Mouse (Mus musculus): ENCODE measurements at regions not wholly inside any gene's neighbourhood (a gene's known extent, or its start where the extent isn't known, plus 50 kb on each side); places are given as distances from the start of the nearest gene placed in this dataset.

DNA sequence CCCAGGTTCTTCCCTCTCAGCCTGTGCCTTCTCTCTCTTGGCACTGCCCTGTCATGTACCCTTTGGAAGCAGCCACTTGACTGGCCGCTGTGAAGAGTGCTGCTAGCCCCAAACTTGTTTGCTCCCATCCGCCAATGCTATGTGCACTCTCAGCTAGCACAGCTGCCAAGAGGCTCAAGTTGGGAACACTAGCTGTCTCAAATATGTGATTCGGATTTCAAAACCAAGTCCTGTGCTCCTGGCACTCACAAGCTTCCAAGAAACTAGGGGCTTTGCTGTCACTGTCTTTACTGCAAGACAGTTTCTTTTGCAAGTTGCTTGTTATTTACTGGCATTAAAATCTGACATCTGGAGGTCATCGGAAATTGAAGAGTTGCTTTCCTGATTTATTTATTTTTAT lies 138.6 kb upstream of the Sgk1 start:
- ATAC-seq (ENCODE audit: low read depth), result no peak
- no peak overlapping the region for H3K9ac ChIP-seq (replicated peaks; ENCODE audit: low read depth, low read length)
- H3K36me3 ChIP-seq (ENCODE audit: control insufficient read depth, insufficient read depth, low read length), result no peaks in the 10 kb centered on the region
- no peaks in the 10 kb centered on the region for H3K27me3 ChIP-seq (ENCODE audit: control insufficient read depth, insufficient read depth, low read length)
- H3K4me1 ChIP-seq (ENCODE audit: control insufficient read depth, insufficient read depth, low read length), result no peaks in the 10 kb centered on the region
- H3K4me2 ChIP-seq (ENCODE audit: low read depth, low read length), result no peak overlapping the region
- WGBS, result 92% methylated on average over 4 of the region's 4 CpGs
- H3K9me3 ChIP-seq (ENCODE audit: control insufficient read depth, low read length), result no peaks in the 10 kb centered on the region
- H3K4me3 ChIP-seq (ENCODE audit: low read depth, low read length), result no peak overlapping the region
- no peak overlapping the region for H3K27ac ChIP-seq (ENCODE audit: low read depth, low read length)

DNA sequence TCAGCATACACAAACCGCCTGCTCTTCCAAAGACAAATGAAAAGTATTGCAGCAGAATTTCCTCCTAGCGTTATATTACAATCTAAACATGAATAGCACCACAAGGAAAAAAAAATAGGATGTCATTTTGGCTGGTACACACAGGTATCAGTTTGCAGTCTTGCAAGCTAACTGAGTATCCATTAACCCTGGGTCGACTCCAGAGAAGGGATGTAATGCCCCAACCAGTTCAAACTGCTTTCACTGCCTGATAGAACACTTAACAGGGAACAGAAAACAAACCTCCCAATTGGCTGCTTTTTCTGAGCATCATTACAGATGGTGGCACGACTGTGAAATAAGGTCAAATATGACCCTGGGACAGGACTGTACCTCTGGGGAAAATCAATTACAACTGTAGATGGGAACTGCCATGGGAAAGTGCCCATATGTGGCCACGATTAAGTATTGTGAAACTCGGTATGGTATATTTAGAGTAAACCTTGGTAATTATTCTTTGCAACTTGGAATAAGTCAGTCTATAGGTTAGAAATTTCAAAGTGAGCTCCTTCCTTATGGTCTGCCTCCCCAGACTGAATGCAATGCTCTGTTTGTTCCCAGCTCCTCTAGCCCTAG lies 137.5 kb upstream of the Sgk1 start:
- Histone ChIP-seq H3K9ac (replicated peaks; ENCODE audit: low read depth, low read length) (no peak overlapping the region), H3K27me3 (ENCODE audit: control insufficient read depth, insufficient read depth, low read length) (no peaks in the 10 kb centered on the region), H3K4me2 (ENCODE audit: low read depth, low read length) (no peak overlapping the region), H3K36me3 (ENCODE audit: control insufficient read depth, insufficient read depth, low read length) (no peaks in the 10 kb centered on the region), H3K4me3 (ENCODE audit: low read depth, low read length) (no peak overlapping the region), H3K4me1 (ENCODE audit: control insufficient read depth, insufficient read depth, low read length) (no peaks in the 10 kb centered on the region), H3K9me3 (ENCODE audit: control insufficient read depth, low read length) (no peaks in the 10 kb centered on the region), H3K27ac (ENCODE audit: low read depth, low read length) (no peak overlapping the region)
- no peak for ATAC-seq (ENCODE audit: low read depth)
- 72% methylated on average over 6 of the region's 6 CpGs for WGBS

DNA sequence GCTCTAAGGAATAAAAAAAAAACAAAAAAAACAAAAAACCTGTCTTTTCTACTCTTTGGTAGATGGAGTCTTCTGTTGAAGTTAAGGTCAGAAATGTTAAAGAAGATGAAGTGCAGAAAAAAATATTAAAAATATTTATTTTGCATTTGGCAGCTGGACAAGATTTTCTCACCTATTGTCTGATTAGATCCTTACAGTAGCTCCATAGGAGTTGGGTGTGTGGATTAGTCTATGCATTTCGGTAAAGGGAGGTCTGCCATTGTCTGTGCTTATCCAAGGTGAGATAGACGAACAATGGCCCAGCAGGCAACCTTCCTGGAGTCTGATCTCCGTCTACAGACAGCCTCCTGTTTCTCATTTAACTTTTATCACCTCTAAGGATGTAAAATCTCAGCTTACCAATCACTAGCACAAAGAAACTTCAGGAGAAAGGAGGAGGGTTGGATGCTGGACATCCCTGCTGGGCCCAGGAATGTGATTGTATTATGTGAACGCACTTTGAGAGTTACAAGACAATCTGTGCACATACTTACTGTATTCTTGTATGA lies 136.0 kb upstream of the Sgk1 start:
- WGBS, result 17% methylated on average over 4 of the region's 4 CpGs

DNA sequence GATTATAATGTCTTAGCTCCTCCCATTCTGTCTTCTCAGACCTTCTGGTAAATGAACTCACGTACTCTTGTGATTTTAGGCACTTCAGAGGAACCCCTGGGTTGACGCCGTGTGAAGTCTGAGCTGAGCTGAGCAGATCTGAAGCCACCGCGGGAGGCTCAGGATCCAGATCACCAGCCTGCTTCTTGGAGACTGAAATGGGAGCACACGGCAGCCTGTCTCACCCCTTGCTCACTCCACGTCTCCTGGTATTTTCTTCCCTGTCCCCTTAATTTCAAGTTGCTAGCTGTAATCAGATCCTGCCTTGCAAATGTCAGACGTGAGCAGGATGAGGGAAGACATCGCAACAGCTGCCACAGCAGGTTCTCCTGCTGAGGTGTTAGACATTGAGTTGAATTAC lies 135.3 kb upstream of the Sgk1 start:
- Histone ChIP-seq H3K4me2 (ENCODE audit: low read depth, low read length) (no peak overlapping the region), H3K27me3 (ENCODE audit: control insufficient read depth, insufficient read depth, low read length) (no peaks in the 10 kb centered on the region), H3K36me3 (ENCODE audit: control insufficient read depth, insufficient read depth, low read length) (no peaks in the 10 kb centered on the region), H3K9me3 (ENCODE audit: control insufficient read depth, low read length) (no peaks in the 10 kb centered on the region), H3K4me1 (ENCODE audit: control insufficient read depth, insufficient read depth, low read length) (no peaks in the 10 kb centered on the region), H3K4me3 (ENCODE audit: low read depth, low read length) (no peak overlapping the region), H3K27ac (ENCODE audit: low read depth, low read length) (no peak overlapping the region), H3K9ac (replicated peaks; ENCODE audit: low read depth, low read length) (no peak overlapping the region)
- no peak for ATAC-seq (ENCODE audit: low read depth)
- WGBS, result 25% methylated on average over 9 of the region's 9 CpGs

More for the DNA sequence above, 136.0 kb upstream of the Sgk1 start:
- H3K4me1 ChIP-seq (ENCODE audit: control insufficient read depth, insufficient read depth, low read length), result no peaks in the 10 kb centered on the region
- no peak overlapping the region for H3K4me3 ChIP-seq (ENCODE audit: low read depth, low read length)
- H3K27me3 ChIP-seq (ENCODE audit: control insufficient read depth, insufficient read depth, low read length), result no peaks in the 10 kb centered on the region
- no peaks in the 10 kb centered on the region for H3K36me3 ChIP-seq (ENCODE audit: control insufficient read depth, insufficient read depth, low read length)
- H3K27ac ChIP-seq (ENCODE audit: low read depth, low read length), result no peak overlapping the region
- H3K9me3 ChIP-seq (ENCODE audit: control insufficient read depth, low read length), result no peaks in the 10 kb centered on the region
- H3K9ac ChIP-seq (replicated peaks; ENCODE audit: low read depth, low read length), result no peak overlapping the region
- no peak overlapping the region for H3K4me2 ChIP-seq (ENCODE audit: low read depth, low read length)
- no peak for ATAC-seq (ENCODE audit: low read depth)

DNA sequence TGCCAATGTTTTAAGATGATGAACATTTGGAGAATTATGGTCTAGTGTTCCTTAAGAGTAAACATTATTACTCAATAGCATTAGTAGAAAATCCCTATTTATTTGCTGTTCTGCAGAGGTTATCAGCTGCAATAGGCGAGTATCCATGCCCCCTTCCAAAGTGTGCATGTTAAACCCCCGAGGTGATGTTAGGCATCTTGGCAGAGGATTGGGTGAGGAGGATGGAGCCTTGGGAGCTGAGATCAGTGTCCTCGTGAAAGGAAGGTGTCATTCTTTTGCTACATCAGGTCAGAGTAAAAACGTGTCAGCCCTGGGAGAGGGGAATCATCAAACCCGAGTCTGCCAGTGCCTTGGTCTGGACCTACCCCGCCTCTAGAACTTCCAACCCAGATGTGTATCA lies 130.7 kb upstream of the Sgk1 start:
- WGBS, result 82% methylated on average over 6 of the region's 6 CpGs
- no peak for ATAC-seq (ENCODE audit: low read depth)
- Histone ChIP-seq H3K4me2 (ENCODE audit: low read depth, low read length) (no peak overlapping the region), H3K9me3 (ENCODE audit: control insufficient read depth, low read length) (no peaks in the 10 kb centered on the region), H3K27ac (ENCODE audit: low read depth, low read length) (no peak overlapping the region), H3K36me3 (ENCODE audit: control insufficient read depth, insufficient read depth, low read length) (no peaks in the 10 kb centered on the region), H3K9ac (replicated peaks; ENCODE audit: low read depth, low read length) (no peak overlapping the region), H3K4me1 (ENCODE audit: control insufficient read depth, insufficient read depth, low read length) (no peaks in the 10 kb centered on the region), H3K27me3 (ENCODE audit: control insufficient read depth, insufficient read depth, low read length) (no peaks in the 10 kb centered on the region), H3K4me3 (ENCODE audit: low read depth, low read length) (no peak overlapping the region)

DNA sequence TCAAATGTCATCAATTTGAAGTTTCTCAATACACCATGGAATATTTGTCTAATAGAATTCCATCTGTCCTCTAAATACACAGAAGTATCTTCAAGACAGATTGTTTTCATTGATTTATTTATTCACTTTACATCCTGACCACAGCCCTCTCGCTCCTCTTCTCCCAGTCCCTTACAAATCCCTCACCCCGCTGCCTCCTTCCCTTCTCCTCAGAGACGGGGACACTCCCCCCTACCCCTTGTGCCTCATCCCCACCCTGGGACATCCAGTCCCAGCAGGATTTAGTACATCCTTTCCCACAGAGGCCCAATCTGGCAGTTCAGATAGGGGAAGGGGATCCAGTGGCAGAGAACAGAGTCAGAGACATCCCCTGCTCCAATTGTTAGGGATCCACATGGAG lies 129.6 kb upstream of the Sgk1 start:
- Histone ChIP-seq H3K36me3 (ENCODE audit: control insufficient read depth, insufficient read depth, low read length) (no peaks in the 10 kb centered on the region), H3K27me3 (ENCODE audit: control insufficient read depth, insufficient read depth, low read length) (no peaks in the 10 kb centered on the region), H3K4me3 (ENCODE audit: low read depth, low read length) (no peak overlapping the region), H3K27ac (ENCODE audit: low read depth, low read length) (no peak overlapping the region), H3K4me2 (ENCODE audit: low read depth, low read length) (no peak overlapping the region), H3K4me1 (ENCODE audit: control insufficient read depth, insufficient read depth, low read length) (no peaks in the 10 kb centered on the region), H3K9ac (replicated peaks; ENCODE audit: low read depth, low read length) (no peak overlapping the region), H3K9me3 (ENCODE audit: control insufficient read depth, low read length) (no peaks in the 10 kb centered on the region)
- ATAC-seq (ENCODE audit: low read depth), result no peak
- 66% methylated on average over 3 of the region's 3 CpGs for WGBS

DNA sequence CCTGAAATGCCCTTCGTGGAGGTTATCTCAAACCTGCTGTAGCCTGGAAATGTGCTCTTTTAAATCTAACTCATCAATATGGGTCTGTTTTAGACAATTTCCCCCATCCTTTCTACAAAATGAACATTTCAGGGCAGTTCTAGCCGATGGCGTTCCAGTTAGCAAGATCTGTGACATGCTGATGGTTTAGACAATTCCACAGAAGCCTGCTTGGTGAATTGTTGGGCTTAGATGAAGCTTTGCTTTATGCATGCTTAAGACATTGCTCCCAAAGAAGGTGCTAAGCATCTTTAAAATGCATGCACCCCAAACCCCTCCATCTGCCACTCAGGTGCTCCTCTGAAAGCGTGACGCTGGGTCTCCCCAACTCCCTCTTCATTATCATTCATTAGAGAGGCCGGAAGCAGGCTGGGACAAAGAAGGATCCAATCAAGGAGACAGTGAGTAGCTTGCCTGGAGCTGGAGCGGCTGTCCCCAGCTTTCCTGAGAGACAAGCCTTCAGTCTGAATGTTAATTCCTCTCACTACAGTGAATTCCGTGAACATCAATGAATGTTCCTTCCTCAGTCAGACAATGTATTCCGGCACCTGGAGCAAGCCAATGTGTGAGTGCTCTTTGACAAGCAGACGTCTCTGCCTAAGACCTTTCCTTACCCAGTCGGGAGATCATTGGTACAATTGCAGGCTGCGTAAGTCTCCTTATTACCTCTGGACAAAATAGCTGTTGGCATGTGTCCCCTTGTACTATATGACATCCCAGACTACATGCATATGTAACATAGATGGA lies 127.0 kb upstream of the Sgk1 start:
- Histone ChIP-seq H3K27me3 (ENCODE audit: control insufficient read depth, insufficient read depth, low read length) (no peaks in the 10 kb centered on the region), H3K9ac (replicated peaks; ENCODE audit: low read depth, low read length) (no peak overlapping the region), H3K27ac (ENCODE audit: low read depth, low read length) (no peak overlapping the region), H3K4me1 (ENCODE audit: control insufficient read depth, insufficient read depth, low read length) (no peaks in the 10 kb centered on the region), H3K9me3 (ENCODE audit: control insufficient read depth, low read length) (no peaks in the 10 kb centered on the region), H3K4me2 (ENCODE audit: low read depth, low read length) (no peak overlapping the region), H3K4me3 (ENCODE audit: low read depth, low read length) (no peak overlapping the region), H3K36me3 (ENCODE audit: control insufficient read depth, insufficient read depth, low read length) (no peaks in the 10 kb centered on the region)
- WGBS, result 58% methylated on average over 12 of the region's 12 CpGs
- ATAC-seq (ENCODE audit: low read depth), result no peak

DNA sequence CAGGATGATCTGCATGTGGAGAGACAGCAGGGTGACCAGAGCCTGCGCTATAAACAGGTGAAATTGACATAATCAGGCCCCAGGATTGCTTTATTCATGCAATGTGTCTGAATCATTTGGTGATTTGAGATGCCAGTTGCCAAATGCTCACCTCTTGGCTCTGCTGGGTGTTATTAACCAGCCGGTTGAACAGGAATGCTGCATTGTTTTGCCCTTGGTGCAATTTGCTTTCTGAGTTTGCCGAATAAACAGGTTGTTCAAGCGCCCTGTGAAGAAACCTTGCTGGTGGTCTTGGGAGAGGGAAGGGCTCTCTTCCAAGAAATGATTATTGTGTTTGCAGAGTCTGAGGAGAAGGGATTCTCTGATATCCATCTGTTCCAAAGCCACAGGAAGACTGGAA lies 126.3 kb upstream of the Sgk1 start:
- Histone ChIP-seq H3K4me3 (ENCODE audit: low read depth, low read length) (no peak overlapping the region), H3K4me2 (ENCODE audit: low read depth, low read length) (no peak overlapping the region), H3K27me3 (ENCODE audit: control insufficient read depth, insufficient read depth, low read length) (no peaks in the 10 kb centered on the region), H3K27ac (ENCODE audit: low read depth, low read length) (no peak overlapping the region), H3K9me3 (ENCODE audit: control insufficient read depth, low read length) (no peaks in the 10 kb centered on the region), H3K4me1 (ENCODE audit: control insufficient read depth, insufficient read depth, low read length) (no peaks in the 10 kb centered on the region), H3K36me3 (ENCODE audit: control insufficient read depth, insufficient read depth, low read length) (no peaks in the 10 kb centered on the region), H3K9ac (replicated peaks; ENCODE audit: low read depth, low read length) (no peak overlapping the region)
- 82% methylated on average over 4 of the region's 4 CpGs for WGBS
- ATAC-seq (ENCODE audit: low read depth), result no peak

DNA sequence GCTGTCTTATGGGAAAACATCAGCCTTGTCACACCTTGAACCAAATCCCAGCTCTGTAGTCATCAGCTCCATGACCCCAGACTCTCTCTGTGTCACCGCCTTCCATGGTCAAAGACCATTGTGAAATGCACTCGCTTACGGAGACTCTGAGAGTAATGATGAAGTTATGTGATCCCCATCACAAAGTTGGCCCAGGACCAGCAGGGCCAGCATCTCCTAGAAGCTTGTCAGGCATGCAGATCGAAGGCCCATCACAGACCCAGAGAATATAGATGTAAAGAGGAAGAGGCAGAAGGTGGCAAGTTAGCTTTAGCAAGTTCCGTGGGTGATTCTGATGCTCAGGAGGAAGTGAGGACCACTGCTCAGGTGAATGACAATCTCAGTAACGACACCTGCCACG lies 125.2 kb upstream of the Sgk1 start:
- no peak for ATAC-seq (ENCODE audit: low read depth)
- Histone ChIP-seq H3K36me3 (ENCODE audit: control insufficient read depth, insufficient read depth, low read length) (no peaks in the 10 kb centered on the region), H3K9ac (replicated peaks; ENCODE audit: low read depth, low read length) (no peak overlapping the region), H3K27ac (ENCODE audit: low read depth, low read length) (no peak overlapping the region), H3K9me3 (ENCODE audit: control insufficient read depth, low read length) (no peaks in the 10 kb centered on the region), H3K4me2 (ENCODE audit: low read depth, low read length) (no peak overlapping the region), H3K4me1 (ENCODE audit: control insufficient read depth, insufficient read depth, low read length) (no peaks in the 10 kb centered on the region), H3K4me3 (ENCODE audit: low read depth, low read length) (no peak overlapping the region), H3K27me3 (ENCODE audit: control insufficient read depth, insufficient read depth, low read length) (no peaks in the 10 kb centered on the region)
- 91% methylated on average over 7 of the region's 7 CpGs for WGBS

All from neural tube, embryonic 14.5 days (tissue).